Mouse (Mus musculus) hindbrain, postnatal 0 days (tissue): Measurements from ENCODE around the gene Prpf19. TPM values are rescaled to one million over a fixed set of nuclear protein-coding genes. Genes with fewer than 3 reads are reported as not detected.
A peak's percentile ranks its signal among the peaks of the same experiment; 100 is the strongest.

Experiments
- ATAC-seq: fragments of 200-750 bp; cut with Nextera tagmentation; 2 replicates; pipeline ENCODE4 v1.8.0; 2017; ENCODE audit warnings: mild to moderate bottlenecking, moderate TSS enrichment, moderate library complexity
- DNase-seq: peaks from one replicate; pipeline ENCODE4 v3.0.0-alpha.2; 2015; ENCODE audit warnings: low spot score
- H3K27ac ChIP-seq: fragments of 300-500 bp; sonication (generic); 2 replicates; pipeline ENCODE4 v1.5.1; 2014; ENCODE audit warnings: mild to moderate bottlenecking
- H3K27me3 ChIP-seq: fragments of 300-500 bp; sonication (generic); 2 replicates; pipeline ENCODE4 v1.6.1; 2014; ENCODE audit warnings: low read length, mixed read lengths; ENCODE audit not compliant: insufficient read depth
- H3K36me3 ChIP-seq: fragments of 300-500 bp; sonication (generic); 2 replicates; pipeline ENCODE4 v1.6.1; 2014; ENCODE audit warnings: low read length, mixed read lengths; ENCODE audit not compliant: insufficient read depth
- H3K4me1 ChIP-seq: fragments of 300-500 bp; sonication (generic); 2 replicates; pipeline ENCODE4 v1.6.1; 2014; ENCODE audit warnings: antibody characterized with exemption, low read length, mixed read lengths; ENCODE audit not compliant: insufficient read depth
- H3K4me2 ChIP-seq: fragments of 300-500 bp; sonication (generic); 2 replicates; pipeline ENCODE4 v1.6.1; 2014; ENCODE audit warnings: low read depth, mild to moderate bottlenecking, low read length, moderate library complexity, mixed read lengths
- H3K4me3 ChIP-seq: fragments of 300-500 bp; sonication (generic); 2 replicates; pipeline ENCODE4 v1.5.1; 2014; ENCODE audit warnings: low read length
- H3K9ac ChIP-seq: fragments of 300-500 bp; sonication (generic); replicated peaks from 2 replicates; pipeline ENCODE4 v1.6.1; 2014; ENCODE audit warnings: mild to moderate bottlenecking, low read length, moderate library complexity, mixed read lengths
- H3K9me3 ChIP-seq: fragments of 300-500 bp; sonication (generic); 2 replicates; pipeline ENCODE4 v1.6.1; 2016; ENCODE audit warnings: low read length, mixed read lengths
- CTCF ChIP-seq: IDR thresholded peaks from 2 replicates; pipeline ENCODE4 v1.5.1; 2016; ENCODE audit warnings: antibody characterized with exemption, control low read depth, low read depth
- WGBS: fragments of 180-500 bp; shearing (Covaris S2); extraction: QIAGEN DNeasy Blood & Tissue Kit; methylation state at CpG from one replicate; pipeline ENCODE4 v1.1.7; 2014; 5-methylcytosine and 5-hydroxymethylcytosine counted together
- polyA plus RNA-seq: library from polyadenylated mRNA; unstranded; fragments of >200 nt; fragmentation: Nextera tagmentation; extraction: Ambion mirVana; gene quantifications from 2 replicates; pipeline ENCODE4 v1.2.1, GENCODE M21; 2015
- total RNA-seq: library from RNA; depleted of rRNA; stranded (reverse); fragments of >200 nt; gene quantifications from 2 replicates; pipeline ENCODE4 v1.2.3, GENCODE M21; 2014; rRNA removed

Prpf19 gene
- total and polyA plus RNA-seq, 2 experiments from 2014 or later = 40.3 to 351 TPM

- no peak overlapping the region for H3K4me3 ChIP-seq
- H3K9ac ChIP-seq = no peak overlapping the region; the same call in 1 of the 2 replicates
- no peaks in the 10 kb centered on the region for H3K27me3 ChIP-seq
- DNase-seq (peak; percentile 30), ATAC-seq (0 out of 2 replicates have a peak, but pooled peaks have one; percentile 16)
- H3K36me3 ChIP-seq = no peaks in the 10 kb centered on the region
- H3K4me2 ChIP-seq = 0 out of 2 replicates have a peak overlapping the region, but pooled peaks have one; percentile 5
- TF ChIP-seq CTCF = no peak
- H3K9me3 ChIP-seq = no peaks in the 10 kb centered on the region
- 40% methylated on average over 11 of the region's 11 CpGs for WGBS
- H3K27ac ChIP-seq = peak overlapping the region; percentile 34; the same call in 1 of the 2 replicates
- peaks cover 12% of the 10 kb centered on the region; the same call in 1 of the 2 replicates for H3K4me1 ChIP-seq
Measured at GRCm38 (mm10) chr19:10952021-10952939, 57.2 kb downstream of the Prpf19 start.

Other genes with a start within 250 kb of the Prpf19 start
- not detected in 2 replicates for gene Pga5, start 217.2 kb upstream of the Prpf19 start, total RNA-seq
- not detected in 2 replicates for gene Pga5, start 217.2 kb upstream of the Prpf19 start, polyA plus RNA-seq
- gene Vps37c, start 206.5 kb upstream of the Prpf19 start, total RNA-seq = 29.8 and 30.7 TPM in 2 replicates
- 25.8 and 27.2 TPM in 2 replicates for gene Vps37c, start 206.5 kb upstream of the Prpf19 start, polyA plus RNA-seq
- gene Cd5, start 156.2 kb upstream of the Prpf19 start, total RNA-seq = 0.68 TPM in 1 of 2 replicates, not detected in the other
- 0.26 and 0.32 TPM in 2 replicates for gene Cd5, start 156.2 kb upstream of the Prpf19 start, polyA plus RNA-seq
- not detected in 2 replicates for gene Cd6, start 65.2 kb upstream of the Prpf19 start, total RNA-seq
- 0.08 TPM in 1 of 2 replicates, not detected in the other for gene Cd6, start 65.2 kb upstream of the Prpf19 start, polyA plus RNA-seq
- gene Slc15a3, start 55.5 kb upstream of the Prpf19 start, total RNA-seq = 1.5 and 1.9 TPM in 2 replicates
- 0.21 and 0.78 TPM in 2 replicates for gene Slc15a3, start 55.5 kb upstream of the Prpf19 start, polyA plus RNA-seq
- 358 and 359 TPM in 2 replicates for gene Tmem132a, start 25.3 kb upstream of the Prpf19 start, total RNA-seq
- 131 and 141 TPM in 2 replicates for gene Tmem132a, start 25.3 kb upstream of the Prpf19 start, polyA plus RNA-seq
- 25.3 and 27.9 TPM in 2 replicates for gene Tmem109, start 13.2 kb upstream of the Prpf19 start, total RNA-seq
- 35.1 and 37.4 TPM in 2 replicates for gene Tmem109, start 13.2 kb upstream of the Prpf19 start, polyA plus RNA-seq
- gene Zp1, start 25.4 kb downstream of the Prpf19 start, total RNA-seq = 1.2 TPM in 1 of 2 replicates, not detected in the other
- gene Zp1, start 25.4 kb downstream of the Prpf19 start, polyA plus RNA-seq = 0.50 and 0.60 TPM in 2 replicates
- 0.47 and 1.1 TPM in 2 replicates for gene Ptgdr2, start 41.9 kb downstream of the Prpf19 start, total RNA-seq
- gene Ptgdr2, start 41.9 kb downstream of the Prpf19 start, polyA plus RNA-seq = 0.11 and 0.16 TPM in 2 replicates
- gene Ccdc86, start 54.0 kb downstream of the Prpf19 start, total RNA-seq = 5.3 and 5.4 TPM in 2 replicates
- gene Ccdc86, start 54.0 kb downstream of the Prpf19 start, polyA plus RNA-seq = 14.2 and 15.1 TPM in 2 replicates
- gene Ms4a10, start 79.4 kb downstream of the Prpf19 start, total RNA-seq = not detected in 2 replicates
- gene Ms4a10, start 79.4 kb downstream of the Prpf19 start, polyA plus RNA-seq = not detected in 2 replicates
- not detected in 2 replicates for gene Ms4a15, start 98.0 kb downstream of the Prpf19 start, total RNA-seq
- gene Ms4a15, start 98.0 kb downstream of the Prpf19 start, polyA plus RNA-seq = not detected in 2 replicates
- gene Ms4a18, start 122.8 kb downstream of the Prpf19 start, total RNA-seq = not detected in 2 replicates
- gene Ms4a18, start 122.8 kb downstream of the Prpf19 start, polyA plus RNA-seq = not detected in 2 replicates
- not detected in 2 replicates for gene Ms4a8a, start 185.9 kb downstream of the Prpf19 start, total RNA-seq
- gene Ms4a8a, start 185.9 kb downstream of the Prpf19 start, polyA plus RNA-seq = not detected in 2 replicates
- not detected in 2 replicates for gene 1700017D01Rik, start 235.6 kb downstream of the Prpf19 start, total RNA-seq
- not detected in 2 replicates for gene 1700017D01Rik, start 235.6 kb downstream of the Prpf19 start, polyA plus RNA-seq